Mouse (Mus musculus) layer of hippocampus, adult 18-20 months (tissue): ENCODE measurements around the gene Cadps2. TPM values are rescaled to one million over a fixed set of nuclear protein-coding genes. Genes with fewer than 3 reads are reported as not detected.

ENCODE experiments used
- total RNA-seq, 2 experiments: library from RNA; stranded (reverse); gene quantifications; 2 replicates each; pipeline ENCODE4 v1.2.3; 2021

The Cadps2 gene
- total RNA-seq, 2 experiments from 2014 or later = 86.9 to 89.0 TPM

Other genes with a start within 250 kb of the Cadps2 start
- under 1 TPM; 0.33 to 0.47 TPM for gene Rnf133, start 189.1 kb downstream of the Cadps2 start, total RNA-seq
- under 1 TPM; 0.59 to 0.71 TPM for gene Rnf148, start 184.3 kb downstream of the Cadps2 start, total RNA-seq
- not detected for gene Tas2r118, start 130.6 kb upstream of the Cadps2 start, total RNA-seq